Mouse (Mus musculus) brain, adult 10 weeks (tissue): ENCODE data around the gene Tnfsf10. TPM values are rescaled to one million over a fixed set of nuclear protein-coding genes. Genes with fewer than 3 reads are reported as not detected.

Source experiments
- polyA plus RNA-seq: library from polyadenylated mRNA; stranded (reverse); fragments of 350-450 nt; fragmentation: Illumina TruSeq; extraction: RNeasy Lipid Tissue Mini Kit (QIAGEN cat#74804); gene quantifications from one replicate; pipeline ENCODE4 v1.2.3, GENCODE M21; 2015; ENCODE audit warnings: low read depth, low replicate concordance

The Tnfsf10 gene
- 1.8 TPM for polyA plus RNA-seq

GRCm38 (mm10) chr3:27316559-27317287 is at the start of gene Tnfsf10:
Gene Tnfsf10 (plus strand): TSS chr3:27317028.

GRCm38 (mm10) chr3:27371276-27371621 is 54.4 kb downstream of the Tnfsf10 start, which contains the start of gene Ghsr:
Gene Ghsr (plus strand): TSS chr3:27371351.

Other genes starting within 250 kb of the Tnfsf10 start
- gene Ect2, start 163.2 kb upstream of the Tnfsf10 start, polyA plus RNA-seq, result 1.3 TPM
- gene Nceh1, start 134.1 kb upstream of the Tnfsf10 start, polyA plus RNA-seq, result 94.4 TPM
- gene Ghsr, start 54.3 kb downstream of the Tnfsf10 start, polyA plus RNA-seq, result 0.22 TPM